Mouse (Mus musculus) small intestine, adult 2 months (tissue): ENCODE data around the gene Tanc2.

Experiments
- CTCF ChIP-seq: fragments of 200-500 bp; IDR thresholded peaks from 2 replicates; pipeline ENCODE4 v1.5.1; 2012; ENCODE audit warnings: low read depth, mild to moderate bottlenecking, control low read depth, inconsistent platforms, low read length, moderate library complexity, mixed read lengths; ENCODE audit not compliant: insufficient replicate concordance, insufficient read length; ENCODE audit errors: extremely low read depth
- POLR2A ChIP-seq: fragments of 200-500 bp; IDR thresholded peaks from 2 replicates; pipeline ENCODE4 v1.6.1; 2012; ENCODE audit warnings: low read depth, mild to moderate bottlenecking, control low read depth, inconsistent platforms, low read length, moderate library complexity

GRCm38 (mm10) chr11:105943133-105944102 is 353.6 kb downstream of the Tanc2 start:
- TF ChIP-seq POLR2A, result peak; percentile 40; the same call in 1 of the 2 replicates
- no peak for TF ChIP-seq CTCF
